Comparison of ENCODE assay signal across 21 mouse cellular contexts in genomic region chr5:141131906-141132305, GRCm38 (mm10).
DNase-seq lines count a peak whose midpoint lies in the region; ATAC-seq and TF ChIP-seq lines count a peak whose summit lies in the region.
"Had no signal": no experiment of that assay in that cellular context is flagged by ENCODE, and none has a peak within 500 bp of the region (broad histone marks: within the 10 kb centered on the region; RNA-seq: fewer than 3 reads in every experiment).

No protein-coding gene starts in this region.

- ATAC-seq in heart, embryonic 16.5 days (replicated peaks; ENCODE audit: extremely low read depth, insufficient read depth, low FRiP score) = no peak
- ATAC-seq: activated CD4-positive, CD25-positive, alpha-beta regulatory T cell, adult 4 months; forebrain, postnatal 0 days; hindbrain, postnatal 0 days; Patski had no signal

- H3K27ac ChIP-seq in heart, embryonic 16.5 days (ENCODE audit: low read length) = 0 out of 2 replicates have a peak overlapping the region, but pooled peaks have one; percentile 9
- H3K27ac ChIP-seq: embryonic facial prominence, embryonic 13.5 days; forebrain, embryonic 12.5 days; heart, embryonic 13.5 days; hindbrain, embryonic 13.5 days; hindbrain, postnatal 0 days had no signal

- H3K9me3 ChIP-seq in heart, embryonic 16.5 days (replicated peaks; ENCODE audit: control insufficient read depth, low read length) = no peaks in the 10 kb centered on the region
- H3K9me3 ChIP-seq: embryonic facial prominence, embryonic 13.5 days; forebrain, embryonic 12.5 days; heart, embryonic 13.5 days; hindbrain, embryonic 13.5 days had no signal

- DNase-seq in adrenal gland, adult 8-10 months = peak; percentile 14
- DNase-seq in adrenal gland, postnatal 25 days = no peak
- no peak for DNase-seq in heart, adult 18-20 months
- peak; percentile 27 for DNase-seq in testis, postnatal 10 days (ENCODE audit: low spot score)
- DNase-seq in testis, postnatal 14 days (ENCODE audit: low spot score) = no peak
- peak; percentile 20 for DNase-seq in brain, embryonic 14.5 days (ENCODE audit: low read depth)
- no peak for DNase-seq in ovary, postnatal 14 days (ENCODE audit: low spot score)
- DNase-seq: cerebellum, adult 18-20 months; cerebellum, adult 9-11 months; cerebellum, postnatal 36 days; forebrain, postnatal 0 days; gastrocnemius, postnatal 14 days; heart, postnatal 10 days had no signal

- peaks cover 8% of the 10 kb centered on the region; the same call in 1 of the 2 replicates for H3K4me1 ChIP-seq in heart, embryonic 16.5 days (ENCODE audit: control insufficient read depth, insufficient read depth, low read length)
- H3K4me1 ChIP-seq: hindbrain, embryonic 13.5 days had no signal

- no peak overlapping the region for H3K9ac ChIP-seq in heart, embryonic 16.5 days (ENCODE audit: low read length)
- H3K9ac ChIP-seq: embryonic facial prominence, embryonic 13.5 days; forebrain, embryonic 12.5 days; forebrain, postnatal 0 days; heart, embryonic 13.5 days; hindbrain, embryonic 13.5 days had no signal

- no peaks in the 10 kb centered on the region for H3K27me3 ChIP-seq in heart, embryonic 16.5 days (ENCODE audit: control insufficient read depth, insufficient read depth, low read length)
- H3K27me3 ChIP-seq: embryonic facial prominence, embryonic 13.5 days; forebrain, embryonic 12.5 days; heart, embryonic 13.5 days; hindbrain, embryonic 13.5 days had no signal

- H3K4me2 ChIP-seq in heart, embryonic 16.5 days (ENCODE audit: low read depth, low read length) = no peak overlapping the region
- H3K4me2 ChIP-seq: embryonic facial prominence, embryonic 13.5 days; forebrain, embryonic 12.5 days; heart, embryonic 13.5 days; hindbrain, embryonic 13.5 days had no signal

- no peak for TF ChIP-seq POLR2A in brain, embryonic 14.5 days (IDR thresholded peaks at IDR 0.05; ENCODE audit: borderline replicate concordance, extremely low read depth, insufficient read depth, insufficient read length, poor library complexity, severe bottlenecking)

- H3K36me3 ChIP-seq in heart, embryonic 16.5 days (ENCODE audit: control insufficient read depth, insufficient read depth) = no peaks in the 10 kb centered on the region
- H3K36me3 ChIP-seq: embryonic facial prominence, embryonic 13.5 days; forebrain, embryonic 12.5 days; heart, embryonic 13.5 days; hindbrain, embryonic 13.5 days had no signal

- WGBS in heart, embryonic 16.5 days = 19% methylated on average over 9 of the region's 9 CpGs

- H3K4me3 ChIP-seq in heart, embryonic 16.5 days (ENCODE audit: low read length) = no peak overlapping the region
- H3K4me3 ChIP-seq: embryonic facial prominence, embryonic 13.5 days; forebrain, embryonic 12.5 days; heart, embryonic 13.5 days; hindbrain, embryonic 13.5 days had no signal

- no peak for TF ChIP-seq CTCF in brain, embryonic 14.5 days (IDR thresholded peaks at IDR 0.05; ENCODE audit: borderline replicate concordance, extremely low read depth, insufficient read depth, insufficient read length)

Comparison
In these comparisons a context has a peak if more than half of its experiments do, and no peak if none do; other contexts are left out.
1. DNase-seq: peak in adrenal gland, adult 8-10 months (single experiment), testis, postnatal 10 days (single experiment) and brain, embryonic 14.5 days (single experiment); none in adrenal gland, postnatal 25 days (single experiment), heart, adult 18-20 months (0 of 2), testis, postnatal 14 days (single experiment) and ovary, postnatal 14 days (single experiment).